Mouse (Mus musculus): Measurements from ENCODE around the gene Cd68. TPM values are rescaled to one million over a fixed set of nuclear protein-coding genes. Genes with fewer than 3 reads are reported as not detected.
A peak's percentile ranks its signal among the peaks of the same experiment; 100 is the strongest.
"Not testable (repeated sequence)": the region's sequence is repeated elsewhere in the genome, so short reads cannot be mapped to it uniquely, and the experiment has no call there.

The Cd68 gene
- polyA plus RNA-seq, 1 experiment from 2014 or later = 7.3 TPM

DNA sequence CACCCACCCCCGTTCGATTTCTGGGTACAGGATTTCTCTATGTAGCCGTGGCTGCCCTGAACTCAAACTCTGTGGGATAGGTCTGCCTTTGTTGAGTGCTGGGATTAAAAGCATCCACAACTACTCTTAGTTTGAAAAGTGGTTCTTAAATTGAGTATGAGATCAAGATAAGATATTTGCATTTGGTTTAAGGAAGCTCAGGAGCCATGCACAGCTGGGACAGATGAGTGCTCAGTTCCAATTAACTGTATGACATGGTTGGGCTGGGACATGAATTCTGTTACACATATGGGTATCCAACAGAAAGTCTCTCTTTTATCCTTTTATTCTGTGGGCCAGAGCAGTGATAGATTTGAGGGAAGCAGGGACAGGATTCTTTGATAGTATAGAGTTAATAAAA, 30.5 kb downstream of the Cd68 start:
- 0 out of 2 replicates have a peak overlapping the region, but pooled peaks have one; percentile 21 for H3K4me2 ChIP-seq (replicated peaks)
- 88% methylated on average over 3 of the region's 3 CpGs for WGBS
- no peaks in the 10 kb centered on the region for H3K9me3 ChIP-seq
- H3K9ac ChIP-seq (replicated peaks) = no peak overlapping the region
- no peaks in the 10 kb centered on the region for H3K27me3 ChIP-seq
- H3K36me3 ChIP-seq = peaks cover 21% of the 10 kb centered on the region
- H3K4me1 ChIP-seq (replicated peaks) = peaks cover 38% of the 10 kb centered on the region
- no peak overlapping the region for H3K27ac ChIP-seq
- no peak for ATAC-seq
- peak overlapping the region; percentile 99; the same call in 1 of the 2 replicates for H3K4me3 ChIP-seq (replicated peaks)

DNA sequence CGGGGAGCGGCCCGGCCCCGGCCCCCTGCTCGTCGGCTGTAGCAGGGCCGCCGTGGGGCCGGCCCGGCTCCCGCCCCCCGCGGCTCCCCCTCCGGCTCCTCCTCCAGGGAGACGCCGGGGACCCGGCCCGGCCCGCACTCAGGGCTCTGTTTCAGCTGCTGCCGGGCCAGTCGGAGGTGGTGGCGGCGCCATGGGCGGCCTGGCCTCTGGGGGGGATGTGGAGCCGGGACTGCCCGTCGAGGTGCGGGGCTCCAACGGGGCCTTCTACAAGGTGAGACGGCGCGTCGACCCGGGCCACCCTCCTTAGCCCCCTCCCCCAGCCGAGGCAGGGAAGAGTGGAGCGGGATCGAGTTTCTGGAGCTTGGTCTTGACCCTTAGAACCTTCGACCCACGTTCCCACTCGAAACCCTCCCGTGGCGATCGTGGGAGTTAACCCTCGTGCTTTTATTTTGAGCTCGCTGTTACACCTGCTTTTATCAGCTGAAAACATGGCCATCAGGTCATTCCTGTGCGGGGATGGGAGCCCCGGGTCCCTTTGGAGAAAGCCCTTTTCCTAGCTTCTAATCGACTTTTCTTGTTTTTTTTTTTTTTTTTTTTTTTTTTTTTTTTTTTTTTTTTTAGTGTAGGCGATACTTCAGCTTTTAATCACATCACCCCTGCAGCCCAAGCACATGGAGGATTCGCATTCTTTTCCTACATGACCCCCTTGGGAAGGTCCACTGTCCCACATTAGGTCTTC, 32.7 kb downstream of the Cd68 start:
- Histone ChIP-seq H3K27me3 (no peaks in the 10 kb centered on the region), H3K4me1 (replicated peaks) (peaks cover 38% of the 10 kb centered on the region), H3K27ac (peak overlapping the region; percentile 96), H3K9ac (replicated peaks) (peak overlapping the region; percentile 99), H3K36me3 (peaks cover 7% of the 10 kb centered on the region), H3K4me3 (replicated peaks) (peak overlapping the region; percentile 99), H3K4me2 (replicated peaks) (peak overlapping the region; percentile 86), H3K9me3 (no peaks in the 10 kb centered on the region)
- ATAC-seq = peak; percentile 68
- under 1% methylated on average over 50 of the region's 50 CpGs for WGBS

DNA sequence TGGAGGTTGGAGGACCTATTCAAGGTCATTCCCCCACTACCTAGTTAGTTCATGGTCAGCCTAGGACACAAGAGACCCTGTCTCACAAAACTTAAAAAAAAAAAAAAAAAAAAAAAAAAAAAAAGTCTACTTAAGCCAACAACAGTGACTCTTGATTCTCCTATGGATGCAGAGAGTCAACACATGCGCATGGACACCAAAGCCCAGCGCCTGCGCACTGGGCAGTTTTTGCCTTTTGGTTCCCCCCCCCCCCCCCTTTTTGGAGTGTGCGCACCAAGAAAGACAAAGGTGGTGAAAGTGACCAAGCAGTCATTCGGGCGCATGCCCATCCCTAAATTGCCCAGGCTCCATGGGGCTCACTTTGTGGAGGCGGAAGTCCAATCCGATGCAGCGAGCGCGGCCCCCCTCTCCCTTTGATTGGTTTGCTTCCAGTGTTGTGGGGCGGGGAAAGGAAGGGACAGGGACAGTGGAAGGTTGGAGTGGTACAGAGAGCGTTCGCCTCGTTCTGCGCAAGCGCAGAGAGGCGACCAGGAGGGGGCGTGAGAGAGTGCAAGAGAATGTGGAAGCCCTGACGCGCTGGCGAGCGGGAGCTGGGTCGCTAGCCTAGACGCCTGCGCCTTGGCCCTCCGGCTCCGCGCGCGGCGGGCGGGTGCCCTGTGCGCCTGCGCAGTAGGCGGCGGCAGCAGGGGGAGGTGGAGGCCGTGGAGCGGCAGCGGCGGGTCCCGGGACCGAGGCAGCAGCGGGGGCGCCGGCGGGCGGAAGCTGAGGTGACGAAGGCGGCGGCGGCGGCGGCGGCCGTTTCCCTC, 33.5 kb downstream of the Cd68 start, which contains the start of gene Fxr2:
Fxr2 (plus strand) TSS at position 707 of the 806 bp plus-strand sequence.
- no peaks in the 10 kb centered on the region for H3K27me3 ChIP-seq

DNA sequence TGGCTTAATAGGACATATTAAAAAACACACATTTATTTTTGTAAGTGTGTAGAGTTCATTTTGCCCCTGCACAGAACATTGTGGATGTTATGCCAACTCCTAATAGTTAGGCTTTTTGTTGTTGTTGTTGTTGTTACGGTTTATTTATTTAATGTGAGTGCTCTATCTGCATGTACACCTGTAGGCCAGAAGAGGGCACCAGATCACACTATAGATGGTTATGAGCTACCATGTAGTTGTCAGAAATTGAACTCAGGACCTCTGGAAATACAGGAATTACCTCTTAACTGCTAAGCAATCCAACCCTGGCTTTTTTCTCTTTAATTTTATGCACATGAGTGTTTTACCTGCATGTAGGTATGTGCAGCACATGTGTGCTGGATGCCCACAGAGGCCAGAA, 36.2 kb downstream of the Cd68 start:
- no peak overlapping the region for H3K9ac ChIP-seq (replicated peaks)
- H3K4me2 ChIP-seq (replicated peaks) = no peak overlapping the region
- H3K27me3 ChIP-seq = no peaks in the 10 kb centered on the region
- H3K9me3 ChIP-seq = no peaks in the 10 kb centered on the region
- WGBS = 63% methylated on average over 1 of the region's 1 CpGs
- peaks cover 17% of the 10 kb centered on the region for H3K4me1 ChIP-seq (replicated peaks)
- H3K27ac ChIP-seq = no peak overlapping the region
- no peak overlapping the region for H3K4me3 ChIP-seq (replicated peaks)
- ATAC-seq = no peak
- no peaks in the 10 kb centered on the region for H3K36me3 ChIP-seq

More for the DNA sequence above, 33.5 kb downstream of the Cd68 start, which contains the start of gene Fxr2:
- H3K4me3 ChIP-seq (replicated peaks) = peak within 1 kb of the TSS; percentile 99
- WGBS = under 1% methylated on average over 31 of the region's 56 CpGs
- peak within 1 kb of the TSS; percentile 99 for H3K9ac ChIP-seq (replicated peaks)
- H3K4me2 ChIP-seq (replicated peaks) = peak within 1 kb of the TSS; percentile 86
- peaks cover 38% of the 10 kb centered on the region for H3K4me1 ChIP-seq (replicated peaks)
- H3K36me3 ChIP-seq = peaks cover 4% of the 10 kb centered on the region
- H3K9me3 ChIP-seq = no peaks in the 10 kb centered on the region
- peak within 1 kb of the TSS; percentile 96 for H3K27ac ChIP-seq
- peak; percentile 99 for ATAC-seq

DNA sequence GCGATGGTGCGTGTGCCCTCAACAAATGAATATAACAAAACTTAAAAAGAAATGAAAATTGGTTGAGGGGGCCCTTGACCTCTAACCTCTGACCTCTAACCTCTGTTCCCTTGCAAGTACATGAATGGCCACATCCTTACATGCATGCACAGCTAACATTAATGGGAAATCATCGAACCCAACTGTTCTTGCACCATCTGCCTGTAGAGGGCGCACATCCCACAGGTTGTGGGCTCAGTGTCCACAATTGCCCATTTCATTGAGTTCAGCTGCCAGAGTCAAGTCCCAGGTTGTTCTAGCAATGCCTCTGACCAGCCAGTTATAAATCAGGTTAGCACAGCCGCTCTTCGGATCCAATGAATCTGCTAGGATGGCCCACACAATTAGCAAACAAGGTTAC, 37.7 kb downstream of the Cd68 start:
- no peak overlapping the region for H3K9ac ChIP-seq (replicated peaks)
- no peak overlapping the region for H3K4me2 ChIP-seq (replicated peaks)
- H3K9me3 ChIP-seq = no peaks in the 10 kb centered on the region
- no peaks in the 10 kb centered on the region for H3K27me3 ChIP-seq
- H3K4me1 ChIP-seq (replicated peaks) = peaks cover 6% of the 10 kb centered on the region; the same call in 1 of the 2 replicates
- 37% methylated on average over 6 of the region's 6 CpGs for WGBS
- H3K4me3 ChIP-seq (replicated peaks) = no peak overlapping the region
- no peaks in the 10 kb centered on the region for H3K36me3 ChIP-seq
- H3K27ac ChIP-seq = no peak overlapping the region
- no peak for ATAC-seq

DNA sequence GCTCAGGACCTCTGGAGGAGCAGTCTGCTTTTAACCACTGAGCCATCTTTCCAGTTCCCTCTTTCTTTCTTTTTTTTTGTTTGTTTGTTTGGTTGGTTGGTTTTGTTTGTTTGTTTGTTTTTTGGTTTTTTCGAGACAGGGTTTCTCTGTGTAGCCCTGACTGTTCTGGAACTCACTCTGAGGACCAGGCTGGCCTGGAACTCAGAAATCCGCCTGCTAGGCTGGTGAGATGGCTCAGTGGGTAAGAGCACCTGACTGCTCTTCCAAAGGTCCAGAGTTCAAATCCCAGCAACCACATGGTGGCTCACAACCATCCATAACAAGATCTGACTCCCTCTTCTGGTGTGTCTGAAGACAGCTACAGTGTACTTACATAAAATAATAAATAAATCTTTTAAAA, 41.6 kb downstream of the Cd68 start:
- not testable (repeated sequence) for H3K36me3 ChIP-seq

DNA sequence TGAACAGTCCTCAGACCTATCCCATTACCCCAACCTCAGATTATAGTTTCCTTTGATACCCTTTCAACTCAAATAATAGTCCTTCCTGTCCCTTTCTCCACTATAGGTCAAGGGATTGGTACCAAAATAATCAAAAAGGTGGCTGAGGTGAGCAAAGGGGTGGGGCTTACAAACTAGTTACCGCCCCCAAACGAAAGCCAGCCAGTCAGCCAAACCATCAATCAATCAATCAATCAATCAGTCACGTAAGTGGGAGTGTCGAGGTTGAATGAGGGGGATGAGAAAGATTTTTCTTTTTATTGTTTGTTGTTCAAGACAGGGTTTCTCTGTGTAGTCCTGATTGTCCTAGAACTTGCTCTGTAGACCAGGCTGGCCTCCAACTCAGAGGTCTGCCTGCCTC, 42.9 kb downstream of the Cd68 start:
- 77% methylated on average over 4 of the region's 4 CpGs for WGBS
- Histone ChIP-seq H3K4me3 (replicated peaks) (peak overlapping the region; percentile 51; the same call in 1 of the 2 replicates), H3K27me3 (no peaks in the 10 kb centered on the region)

More for the DNA sequence above, 41.6 kb downstream of the Cd68 start:
- H3K9me3 ChIP-seq; H3K27me3 ChIP-seq; ATAC-seq; H3K9ac ChIP-seq (replicated peaks); H3K27ac ChIP-seq; H3K4me2 ChIP-seq (replicated peaks); H3K4me3 ChIP-seq (replicated peaks): not testable (repeated sequence)
- 89% methylated on average over 2 of the region's 2 CpGs for WGBS
- peaks cover 18% of the 10 kb centered on the region for H3K4me1 ChIP-seq (replicated peaks)

DNA sequence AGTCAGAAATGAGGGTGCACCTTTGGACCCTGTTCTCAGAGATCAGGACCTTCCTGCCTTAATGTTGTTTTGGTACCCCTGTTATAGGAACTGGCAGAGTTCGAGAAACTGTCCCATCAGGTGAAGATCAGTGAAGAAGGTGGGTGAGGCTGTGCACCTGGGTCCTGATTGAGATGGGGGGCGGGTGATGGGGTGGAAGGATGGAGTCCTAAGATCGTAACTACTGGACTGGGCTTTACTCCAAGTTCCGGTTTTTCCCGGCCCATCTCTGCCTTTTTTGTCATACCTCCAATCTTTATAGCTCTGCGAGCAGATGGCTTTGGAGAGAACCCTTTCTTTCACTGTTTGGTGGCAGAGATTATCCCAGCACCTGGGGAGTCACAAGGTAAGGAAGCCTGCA, 43.5 kb downstream of the Cd68 start:
- peak; percentile 31 for ATAC-seq
- peaks cover 18% of the 10 kb centered on the region for H3K4me1 ChIP-seq (replicated peaks)
- 44% methylated on average over 6 of the region's 6 CpGs for WGBS
- H3K4me3 ChIP-seq (replicated peaks) = peak overlapping the region; percentile 51
- H3K9me3 ChIP-seq = no peaks in the 10 kb centered on the region
- H3K4me2 ChIP-seq (replicated peaks) = peak overlapping the region; percentile 72
- peak overlapping the region; percentile 73 for H3K9ac ChIP-seq (replicated peaks)
- no peaks in the 10 kb centered on the region for H3K36me3 ChIP-seq
- no peaks in the 10 kb centered on the region for H3K27me3 ChIP-seq
- peak overlapping the region; percentile 81 for H3K27ac ChIP-seq

More for the DNA sequence above, 42.9 kb downstream of the Cd68 start:
- H3K36me3 ChIP-seq = no peaks in the 10 kb centered on the region
- no peak overlapping the region for H3K27ac ChIP-seq
- H3K4me2 ChIP-seq (replicated peaks) = peak overlapping the region; percentile 72
- no peak for ATAC-seq
- H3K4me1 ChIP-seq (replicated peaks) = peaks cover 18% of the 10 kb centered on the region
- peak overlapping the region; percentile 73 for H3K9ac ChIP-seq (replicated peaks)
- no peaks in the 10 kb centered on the region for H3K9me3 ChIP-seq

DNA sequence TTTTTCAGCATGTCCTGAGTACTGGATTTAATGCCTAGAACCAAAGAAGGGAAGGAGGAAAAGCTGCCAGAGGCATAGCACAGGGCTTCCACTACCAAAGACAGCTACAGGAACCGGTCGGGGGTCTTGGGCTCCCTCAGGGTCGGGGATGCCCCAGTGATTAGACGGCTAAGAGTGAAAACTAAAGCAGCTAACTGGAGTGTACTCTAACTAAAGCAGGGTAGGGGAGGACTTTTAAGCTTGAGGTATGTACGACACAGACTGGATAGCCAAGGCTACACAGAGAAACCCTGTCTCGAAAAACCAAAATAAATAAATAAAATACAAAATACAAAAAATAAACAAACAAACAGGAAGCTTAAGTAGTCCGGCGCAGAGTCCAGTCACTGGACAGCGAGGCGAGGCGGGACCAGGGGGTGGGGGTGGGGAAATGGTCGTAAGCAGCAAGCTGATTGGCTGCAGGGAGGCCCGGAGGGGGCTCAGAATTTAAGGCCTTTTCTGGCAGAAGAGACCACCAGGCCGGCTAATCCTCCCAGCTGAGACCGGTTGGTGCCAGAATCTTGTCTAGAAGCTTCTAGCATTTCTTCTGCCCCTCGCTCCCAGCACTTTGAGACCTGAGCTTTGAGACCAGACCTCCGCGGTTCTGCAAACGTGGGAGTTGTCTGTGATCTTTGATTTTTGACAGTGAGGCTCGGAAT, 44.2 kb downstream of the Cd68 start, which contains the start of gene Sat2:
Sat2 (plus strand) TSS at position 454 of the 698 bp plus-strand sequence.
- Histone ChIP-seq H3K4me2 (replicated peaks) (peak within 1 kb of the TSS; percentile 72), H3K27me3 (no peaks in the 10 kb centered on the region), H3K4me3 (replicated peaks) (peak within 1 kb of the TSS; percentile 51), H3K27ac (peak within 1 kb of the TSS; percentile 81), H3K36me3 (no peaks in the 10 kb centered on the region), H3K9me3 (no peaks in the 10 kb centered on the region), H3K9ac (replicated peaks) (peak within 1 kb of the TSS; percentile 73), H3K4me1 (replicated peaks) (peaks cover 18% of the 10 kb centered on the region)
- WGBS = under 1% methylated on average over 20 of the region's 20 CpGs
- peak; percentile 88 for ATAC-seq

DNA sequence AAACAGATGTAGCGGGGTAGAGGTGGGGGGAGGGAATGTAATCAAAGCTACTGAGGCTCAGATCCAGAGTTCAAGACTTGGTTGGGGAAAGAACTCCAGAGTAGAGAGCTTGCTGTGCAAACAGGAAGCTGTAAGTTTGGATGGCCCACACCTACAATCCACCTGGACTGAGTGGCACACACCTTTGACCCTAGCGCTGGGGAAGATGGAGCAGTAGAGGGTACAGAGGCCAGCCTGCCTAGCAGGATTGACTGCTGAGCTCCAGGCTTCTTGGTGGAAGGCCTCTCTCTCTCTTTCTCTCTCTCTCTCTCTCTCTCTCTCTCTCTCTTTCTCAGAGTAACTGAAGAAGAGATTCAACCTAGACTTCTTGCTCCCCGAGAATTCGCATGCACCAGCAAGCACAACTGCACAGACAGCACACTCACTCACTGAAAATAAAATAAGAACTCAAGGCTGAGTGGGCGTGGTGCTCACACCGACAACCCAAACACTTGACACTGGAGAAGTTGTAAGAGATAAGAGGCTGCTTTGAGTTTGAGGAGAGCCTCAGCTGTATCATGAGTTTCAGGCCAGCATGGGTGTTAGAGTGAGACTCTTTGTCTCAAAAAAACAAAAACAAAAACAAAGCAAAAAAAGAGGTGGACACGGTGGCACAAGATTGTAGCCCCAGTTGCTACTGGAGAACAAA, 45.4 kb downstream of the Cd68 start:
- no peak overlapping the region for H3K27ac ChIP-seq

DNA sequence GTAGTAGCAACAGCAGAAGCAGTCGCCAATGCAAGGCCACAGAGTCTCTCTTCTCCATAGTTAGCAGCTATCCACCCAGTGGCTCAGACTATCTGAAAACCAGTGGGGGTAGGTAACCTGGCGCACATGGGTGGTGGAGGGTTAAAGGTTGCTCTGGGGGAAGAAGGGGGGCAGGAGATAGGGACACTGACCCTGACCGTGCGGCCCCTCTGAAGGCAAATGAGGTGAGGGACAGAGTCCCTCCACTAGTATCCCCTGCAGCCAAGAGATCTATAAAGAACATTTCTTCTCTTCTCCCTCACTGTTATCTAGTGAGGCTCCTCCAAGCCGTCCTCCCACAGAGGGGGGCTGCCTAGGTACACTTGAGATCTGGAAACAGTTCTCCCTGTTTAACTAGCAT, 48.1 kb downstream of the Cd68 start, which contains the start of gene Shbg:
Shbg (minus strand) TSS at position 101 of the 400 bp plus-strand sequence.
- H3K4me2 ChIP-seq (replicated peaks) = no peak within 1 kb of the TSS
- no peak within 1 kb of the TSS for H3K4me3 ChIP-seq (replicated peaks)
- no peak for ATAC-seq
- no peaks in the 10 kb centered on the region for H3K9me3 ChIP-seq
- peaks cover 18% of the 10 kb centered on the region for H3K4me1 ChIP-seq (replicated peaks)
- H3K27me3 ChIP-seq = no peaks in the 10 kb centered on the region
- no peaks in the 10 kb centered on the region for H3K36me3 ChIP-seq
- no peak within 1 kb of the TSS for H3K27ac ChIP-seq
- H3K9ac ChIP-seq (replicated peaks) = peak within 1 kb of the TSS; percentile 3
- WGBS = 81% methylated on average over 5 of the region's 5 CpGs

More for the DNA sequence above, 45.4 kb downstream of the Cd68 start:
- H3K4me1 ChIP-seq (replicated peaks) = peaks cover 18% of the 10 kb centered on the region
- H3K36me3 ChIP-seq = no peaks in the 10 kb centered on the region
- ATAC-seq = no peak
- no peak overlapping the region for H3K4me2 ChIP-seq (replicated peaks)
- no peak overlapping the region for H3K9ac ChIP-seq (replicated peaks)
- no peaks in the 10 kb centered on the region for H3K9me3 ChIP-seq
- 80% methylated on average over 7 of the region's 7 CpGs for WGBS
- H3K27me3 ChIP-seq = no peaks in the 10 kb centered on the region
- no peak overlapping the region for H3K4me3 ChIP-seq (replicated peaks)

Data from midbrain, embryonic 13.5 days (tissue).